Mouse (Mus musculus) adrenal gland, adult 18-20 months (tissue): Measurements from ENCODE around the gene Cybb. TPM values are rescaled to one million over a fixed set of nuclear protein-coding genes. Genes with fewer than 3 reads are reported as not detected.

Source experiments
- total RNA-seq, 2 experiments: library from RNA; stranded (reverse); gene quantifications; 1 replicate in 1 of 2; 2 replicates in 1 of 2; pipeline ENCODE4 v1.2.3; 2021

The Cybb gene
- total RNA-seq, 2 experiments from 2014 or later: 19.4 to 21.8 TPM

Other genes with a start within 250 kb of the Cybb start
- gene Gm14862, start 230.9 kb downstream of the Cybb start, total RNA-seq: not detected
- 1 to 10 TPM; 2.1 TPM for gene Xk, start 215.0 kb downstream of the Cybb start, total RNA-seq
- gene H2al1m, start 204.0 kb downstream of the Cybb start, total RNA-seq: not detected
- gene H2al1k, start 137.1 kb downstream of the Cybb start, total RNA-seq: not detected
- gene H2al1o, start 84.6 kb upstream of the Cybb start, total RNA-seq: not detected
- 100 to 1,000 TPM; 139 to 186 TPM for gene Dynlt3, start 175.2 kb upstream of the Cybb start, total RNA-seq